Mouse (Mus musculus) cerebellum, postnatal 14 days (tissue): ENCODE results near the gene Cadps.

Experiments
- DNase-seq, 2 experiments: peaks; one replicate each; pipeline ENCODE4 v3.0.0; 2021; ENCODE audit warnings: mixed read lengths in 2 of 2

Gene Cadps

GRCm38 (mm10) chr14:12387176-12387575 lies 435.7 kb downstream of the Cadps start:
- DNase-seq, result peak; percentile 58 to 66

GRCm38 (mm10) chr14:12377883-12378282 lies 445.0 kb downstream of the Cadps start:
- DNase-seq, result peak in 1 of 2 experiments; percentile 18

GRCm38 (mm10) chr14:12377289-12377688 lies 445.6 kb downstream of the Cadps start:
- DNase-seq, result no peak

- DNase-seq, result no peak
These were observed 447.4 kb downstream of the Cadps start for GRCm38 (mm10) chr14:12375451-12375850.

GRCm38 (mm10) chr14:12350271-12350916 lies 472.5 kb downstream of the Cadps start:
- no peak for DNase-seq

GRCm38 (mm10) chr14:12349334-12350090 lies 473.4 kb downstream of the Cadps start:
- no peak for DNase-seq

- no peak for DNase-seq
These were observed 474.8 kb downstream of the Cadps start, which contains the start of gene Fezf2 for GRCm38 (mm10) chr14:12348089-12348488. Fezf2 (minus strand) TSS chr14:12348189.

GRCm38 (mm10) chr14:12346865-12347600 lies 475.8 kb downstream of the Cadps start:
- DNase-seq, result no peak

- DNase-seq, result peak in 1 of 2 experiments; percentile 15
These were observed 476.6 kb downstream of the Cadps start for GRCm38 (mm10) chr14:12346011-12346864.

- DNase-seq, result no peak
These were observed 477.5 kb downstream of the Cadps start for GRCm38 (mm10) chr14:12345241-12345921.

GRCm38 (mm10) chr14:12344746-12345240 lies 478.1 kb downstream of the Cadps start:
- DNase-seq, result no peak

- DNase-seq, result no peak
These were observed 478.7 kb downstream of the Cadps start for GRCm38 (mm10) chr14:12344061-12344745.

- DNase-seq, result no peak
These were observed 479.4 kb downstream of the Cadps start for GRCm38 (mm10) chr14:12343451-12343941.

- DNase-seq, result no peak
These were observed 480.3 kb downstream of the Cadps start for GRCm38 (mm10) chr14:12342458-12343131.

- DNase-seq, result no peak
These were observed 481.0 kb downstream of the Cadps start for GRCm38 (mm10) chr14:12341789-12342457.

- DNase-seq, result peak in 1 of 2 experiments; percentile 34
These were observed 481.6 kb downstream of the Cadps start for GRCm38 (mm10) chr14:12341075-12341788.

- DNase-seq, result no peak
These were observed 482.4 kb downstream of the Cadps start for GRCm38 (mm10) chr14:12340238-12341074.
